Mouse (Mus musculus): Measurements from ENCODE around the gene Vstm5.
"Not testable (repeated sequence)": the region's sequence is repeated elsewhere in the genome, so short reads cannot be mapped to it uniquely, and the experiment has no call there.

Vstm5 gene

GRCm38 (mm10) chr9:15263487-15263886 lies 24.6 kb downstream of the Vstm5 start:
- DNase-seq: no peak

- no peak for DNase-seq
These were observed 35.1 kb downstream of the Vstm5 start for GRCm38 (mm10) chr9:15273981-15274380.

- no peak for DNase-seq
These were observed 38.0 kb downstream of the Vstm5 start for GRCm38 (mm10) chr9:15276855-15277254.

- DNase-seq: no peak
These were observed 39.5 kb downstream of the Vstm5 start for GRCm38 (mm10) chr9:15278343-15278742.

GRCm38 (mm10) chr9:15279139-15279648 lies 40.3 kb downstream of the Vstm5 start:
- no peak for DNase-seq

- DNase-seq: peak; percentile 96
These were observed 41.0 kb downstream of the Vstm5 start, which contains the start of gene Med17 for GRCm38 (mm10) chr9:15279649-15280490. Med17 (minus strand) TSS chr9:15279931.

GRCm38 (mm10) chr9:15280491-15280879 lies 41.6 kb downstream of the Vstm5 start:
- DNase-seq: no peak

- DNase-seq: peak; percentile 28
These were observed 46.6 kb downstream of the Vstm5 start for GRCm38 (mm10) chr9:15285443-15285842.

GRCm38 (mm10) chr9:15287846-15288245 lies 49.0 kb downstream of the Vstm5 start:
- DNase-seq: no peak

- DNase-seq: no peak
These were observed 49.6 kb downstream of the Vstm5 start for GRCm38 (mm10) chr9:15288402-15288801.

GRCm38 (mm10) chr9:15289251-15289650 lies 50.4 kb downstream of the Vstm5 start:
- no peak for DNase-seq

- no peak for DNase-seq
These were observed 58.3 kb downstream of the Vstm5 start for GRCm38 (mm10) chr9:15297112-15297511.

- no peak for DNase-seq
These were observed 59.6 kb downstream of the Vstm5 start for GRCm38 (mm10) chr9:15298451-15298850.

- no peak for DNase-seq
These were observed 61.2 kb downstream of the Vstm5 start for GRCm38 (mm10) chr9:15300056-15300455.

- DNase-seq: peak; percentile 71
These were observed 62.6 kb downstream of the Vstm5 start for GRCm38 (mm10) chr9:15301399-15301798.

- DNase-seq: not testable (repeated sequence)
These were observed 63.2 kb downstream of the Vstm5 start for GRCm38 (mm10) chr9:15302006-15302405.

- peak; percentile 24 for DNase-seq
These were observed 64.0 kb downstream of the Vstm5 start for GRCm38 (mm10) chr9:15302881-15303280.

- DNase-seq: peak; percentile 98
These were observed 66.9 kb downstream of the Vstm5 start, which contains the start of gene Taf1d for GRCm38 (mm10) chr9:15305503-15306397. Taf1d (plus strand) TSS chr9:15306214.

GRCm38 (mm10) chr9:15306398-15307119 lies 67.7 kb downstream of the Vstm5 start, which contains the start of gene 4931406C07Rik:
4931406C07Rik (minus strand) TSS chr9:15306448.
- peak; percentile 21 for DNase-seq

GRCm38 (mm10) chr9:15307257-15307656 lies 68.4 kb downstream of the Vstm5 start:
- no peak for DNase-seq

GRCm38 (mm10) chr9:15308254-15308653 lies 69.4 kb downstream of the Vstm5 start:
- no peak for DNase-seq
